Mouse (Mus musculus) liver, adult 2 months (tissue): ENCODE measurements around the gene Col25a1.

Experiments used
- CTCF ChIP-seq: fragments of 200-500 bp; IDR thresholded peaks from 2 replicates; pipeline ENCODE4 v1.5.1; 2011; ENCODE audit warnings: low read depth, low read length, control low read depth
- POLR2A ChIP-seq: fragments of 200-500 bp; IDR thresholded peaks from 2 replicates; pipeline ENCODE4 v1.6.1; 2011; ENCODE audit warnings: low read length, control low read depth; ENCODE audit not compliant: insufficient read depth; ENCODE audit errors: extremely low read depth

DNA sequence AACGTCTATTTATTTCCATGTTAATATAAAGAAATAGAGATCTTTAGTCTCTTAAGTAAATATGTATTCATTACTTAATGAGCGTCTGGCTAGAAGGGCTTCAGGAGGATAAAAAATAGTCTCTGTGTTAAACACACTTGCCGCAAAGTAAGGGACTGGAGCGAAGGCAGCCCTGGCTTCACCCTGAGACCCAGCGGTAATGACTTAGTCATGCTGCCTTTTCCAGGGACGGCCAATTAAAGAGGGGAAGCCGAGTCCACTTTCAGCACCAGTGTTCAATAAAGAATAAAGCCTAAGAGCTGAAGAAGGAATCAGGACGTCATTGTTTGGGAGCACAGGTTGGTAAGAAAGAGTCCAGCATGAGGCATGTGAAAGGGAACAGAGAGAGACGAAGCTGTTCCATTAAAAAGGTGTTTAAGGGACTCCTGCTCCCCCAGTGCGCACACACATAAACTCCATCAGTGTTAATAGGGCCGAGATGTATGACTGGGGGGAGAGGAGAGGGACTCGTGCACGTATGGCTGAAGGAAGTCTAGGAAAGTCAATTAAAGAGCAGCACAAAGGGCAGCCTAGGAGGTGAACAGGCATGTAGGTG lies 30.1 kb downstream of the Col25a1 start:
- TF ChIP-seq CTCF (no peak), POLR2A (no peak)
